In the genomic region with DNA sequence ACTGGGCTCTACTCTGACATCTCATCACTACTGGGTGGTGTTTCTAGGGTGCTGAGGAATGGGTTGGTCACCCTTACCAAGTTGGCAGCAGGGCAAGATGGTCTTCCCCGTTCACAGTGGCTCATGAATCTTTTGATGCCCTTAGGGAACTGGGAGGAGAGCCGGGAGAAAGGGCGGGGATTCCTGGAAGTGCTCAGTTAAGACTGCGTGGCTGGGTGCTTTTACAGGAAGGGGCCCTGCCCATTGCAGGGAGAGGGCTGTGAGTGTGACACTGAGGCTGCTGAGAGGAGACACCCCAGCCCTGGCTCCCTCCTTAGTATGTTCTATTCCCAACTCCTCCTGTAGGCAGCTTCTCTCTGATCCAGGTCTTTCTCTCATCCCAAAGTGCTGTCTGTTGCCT, we compare ENCODE assay signal across 24 mouse cellular contexts.
DNase-seq lines count a peak whose midpoint lies in the region; ATAC-seq lines count a peak whose summit lies in the region.
"Had no signal": no experiment of that assay in that cellular context is flagged by ENCODE, and none has a peak within 500 bp of the region (broad histone marks: within the 10 kb centered on the region; RNA-seq: fewer than 3 reads in every experiment).

No protein-coding gene starts in this region.

- H3K27me3 ChIP-seq in kidney, embryonic 16.5 days (ENCODE audit: insufficient read depth, low read length): no peaks in the 10 kb centered on the region
- no peaks in the 10 kb centered on the region for H3K27me3 ChIP-seq in intestine, embryonic 16.5 days (replicated peaks; ENCODE audit: control insufficient read depth, insufficient read depth, low read length)
- H3K27me3 ChIP-seq: embryonic facial prominence, embryonic 15.5 days; hindbrain, embryonic 12.5 days had no signal

- no peak for ATAC-seq in kidney, embryonic 16.5 days (ENCODE audit: low FRiP score, low TSS enrichment)
- peak; percentile 61 for ATAC-seq in intestine, embryonic 16.5 days
- ATAC-seq: forebrain, postnatal 0 days; hindbrain, embryonic 16.5 days; inflammation-experienced regulatory T-cells, adult 6 months had no signal

- peak; percentile 87 for DNase-seq in heart, adult 11 months
- no peak for DNase-seq in heart, adult 8-10 months (ENCODE audit: low spot score)
- DNase-seq in kidney, postnatal 10 days: no peak
- peak; percentile 30 for DNase-seq in ES-CJ7 (ENCODE audit: low read depth, low spot score)
- no peak for DNase-seq in layer of hippocampus, adult 18-20 months (ENCODE audit: low spot score in 2 of 2)
- DNase-seq in embryo, embryonic 10.5 days (ENCODE audit: low spot score): no peak
- DNase-seq: adrenal gland, postnatal 10 days; cerebellum, adult 11-12 months; cerebellum, adult 9-11 months; cerebellum, postnatal 36 days; embryo, embryonic 11 days; forebrain, postnatal 0 days; gastrocnemius, postnatal 25 days; heart, postnatal 10 days; heart, postnatal 4 days had no signal

- no peak overlapping the region for H3K4me2 ChIP-seq in kidney, embryonic 16.5 days (replicated peaks; ENCODE audit: low read depth, low read length)
- H3K4me2 ChIP-seq in intestine, embryonic 16.5 days (ENCODE audit: low read depth, low read length): no peak overlapping the region
- H3K4me2 ChIP-seq: embryonic facial prominence, embryonic 15.5 days; forebrain, embryonic 12.5 days; hindbrain, embryonic 12.5 days had no signal

- peaks cover 5% of the 10 kb centered on the region; the same call in 1 of the 2 replicates for H3K4me1 ChIP-seq in kidney, embryonic 16.5 days (ENCODE audit: insufficient read depth, low read length)
- H3K4me1 ChIP-seq in intestine, embryonic 16.5 days (ENCODE audit: control insufficient read depth, insufficient read depth, low read length): peaks cover 8% of the 10 kb centered on the region; the same call in 1 of the 2 replicates
- H3K4me1 ChIP-seq: embryonic facial prominence, embryonic 15.5 days; forebrain, embryonic 12.5 days had no signal

- H3K4me3 ChIP-seq in kidney, embryonic 16.5 days (ENCODE audit: low read length): no peak overlapping the region
- no peak overlapping the region for H3K4me3 ChIP-seq in intestine, embryonic 16.5 days (ENCODE audit: low read length)
- H3K4me3 ChIP-seq: embryonic facial prominence, embryonic 15.5 days; forebrain, embryonic 12.5 days; heart, embryonic 10.5 days; hindbrain, embryonic 12.5 days had no signal

- 24% methylated on average over 4 of the region's 4 CpGs for WGBS in kidney, embryonic 16.5 days
- WGBS in intestine, embryonic 16.5 days: 39% methylated on average over 4 of the region's 4 CpGs

- H3K36me3 ChIP-seq in kidney, embryonic 16.5 days (ENCODE audit: insufficient read depth, low read length): no peaks in the 10 kb centered on the region
- H3K36me3 ChIP-seq in intestine, embryonic 16.5 days (ENCODE audit: control insufficient read depth, insufficient read depth, low read length): no peaks in the 10 kb centered on the region
- H3K36me3 ChIP-seq: embryonic facial prominence, embryonic 15.5 days; forebrain, embryonic 12.5 days; G1E; heart, embryonic 10.5 days; hindbrain, embryonic 12.5 days had no signal

- H3K27ac ChIP-seq in kidney, embryonic 16.5 days (ENCODE audit: low read length): peak overlapping the region; percentile 52; the same call in 1 of the 2 replicates
- no peak overlapping the region for H3K27ac ChIP-seq in intestine, embryonic 16.5 days (ENCODE audit: low read length)
- H3K27ac ChIP-seq: embryonic facial prominence, embryonic 15.5 days; forebrain, embryonic 12.5 days; heart, embryonic 10.5 days; hindbrain, embryonic 12.5 days had no signal

- H3K9ac ChIP-seq in kidney, embryonic 16.5 days (replicated peaks; ENCODE audit: low read length): no peak overlapping the region
- no peak overlapping the region for H3K9ac ChIP-seq in intestine, embryonic 16.5 days (ENCODE audit: low read depth, low read length)
- H3K9ac ChIP-seq: embryonic facial prominence, embryonic 15.5 days; forebrain, embryonic 12.5 days; forebrain, postnatal 0 days; hindbrain, embryonic 12.5 days had no signal

- no peaks in the 10 kb centered on the region for H3K9me3 ChIP-seq in kidney, embryonic 16.5 days (ENCODE audit: low read length)
- H3K9me3 ChIP-seq in intestine, embryonic 16.5 days (ENCODE audit: control insufficient read depth, low read length): no peaks in the 10 kb centered on the region
- H3K9me3 ChIP-seq: embryonic facial prominence, embryonic 15.5 days; forebrain, embryonic 12.5 days; G1E; heart, embryonic 10.5 days; hindbrain, embryonic 12.5 days had no signal

Comparison
In these comparisons a context has a peak if more than half of its experiments do, and no peak if none do; other contexts are left out.
1. DNase-seq: peak in heart, adult 11 months (single experiment) and ES-CJ7 (single experiment); none in heart, adult 8-10 months (single experiment), kidney, postnatal 10 days (single experiment), layer of hippocampus, adult 18-20 months (0 of 2) and embryo, embryonic 10.5 days (single experiment).